ENCODE assay signal across 30 mouse cellular contexts in genomic region chr5:5423081-5423480, GRCm38 (mm10). TPM values are rescaled to one million over a fixed set of nuclear protein-coding genes. Genes with fewer than 3 reads are reported as not detected.
DNase-seq lines count a peak whose midpoint lies in the region; ATAC-seq and TF ChIP-seq lines count a peak whose summit lies in the region.
"Had no signal": no experiment of that assay in that cellular context is flagged by ENCODE, and none has a peak within 500 bp of the region (broad histone marks: within the 10 kb centered on the region; RNA-seq: fewer than 3 reads in every experiment).

No protein-coding gene starts in this region.

- TF ChIP-seq RAD21 in CH12.LX (IDR thresholded peaks at IDR 0.05; ENCODE audit: low read depth, low read length), result no peak

- H3K4me1 ChIP-seq in intestine, embryonic 14.5 days (replicated peaks; ENCODE audit: control insufficient read depth, insufficient read depth, low read length), result peaks cover 6% of the 10 kb centered on the region; the same call in 1 of the 2 replicates
- H3K4me1 ChIP-seq in intestine, embryonic 15.5 days (replicated peaks), result no peaks in the 10 kb centered on the region
- H3K4me1 ChIP-seq in CH12.LX (ENCODE audit: control insufficient read depth in 1 of 2, insufficient read depth in 2 of 2), result peaks cover 10 to 47% of the 10 kb centered on the region in 2 experiments
- 0 out of 2 replicates have a peak, but pooled peaks cover 3% of the 10 kb centered on the region for H3K4me1 ChIP-seq in stomach, embryonic 15.5 days
- no peaks in the 10 kb centered on the region for H3K4me1 ChIP-seq in thymus, adult 2 months (replicated peaks; ENCODE audit: control insufficient read depth, insufficient read depth, low read length)
- H3K4me1 ChIP-seq: forebrain, embryonic 10.5 days; forebrain, embryonic 13.5 days had no signal

- no peak overlapping the region for H3K9ac ChIP-seq in intestine, embryonic 14.5 days (ENCODE audit: low read length)
- no peak overlapping the region for H3K9ac ChIP-seq in intestine, embryonic 15.5 days
- no peak overlapping the region for H3K9ac ChIP-seq in CH12.LX (ENCODE audit: insufficient read depth, low read depth)
- H3K9ac ChIP-seq in stomach, embryonic 15.5 days, result no peak overlapping the region
- H3K9ac ChIP-seq: forebrain, embryonic 13.5 days; heart, embryonic 13.5 days; hindbrain, embryonic 14.5 days had no signal

- H3K27me3 ChIP-seq in intestine, embryonic 14.5 days (replicated peaks; ENCODE audit: control insufficient read depth, insufficient read depth, low read length), result no peaks in the 10 kb centered on the region
- no peaks in the 10 kb centered on the region for H3K27me3 ChIP-seq in intestine, embryonic 15.5 days (replicated peaks)
- no peaks in the 10 kb centered on the region for H3K27me3 ChIP-seq in CH12.LX (replicated peaks)
- no peaks in the 10 kb centered on the region for H3K27me3 ChIP-seq in stomach, embryonic 15.5 days (replicated peaks)
- no peaks in the 10 kb centered on the region for H3K27me3 ChIP-seq in thymus, adult 2 months (ENCODE audit: control insufficient read depth, insufficient read depth, low read length)
- H3K27me3 ChIP-seq: forebrain, embryonic 13.5 days; heart, embryonic 13.5 days had no signal

- dilution Hi-C loops in CH12.LX (cut with MboI; ENCODE audit: extremely low pct_ligation_motif_present, extremely low pct_unique_long_range_greater_than_20kb, low sequenced_read_pairs), result no loop called here

- no peaks in the 10 kb centered on the region for H3K9me3 ChIP-seq in intestine, embryonic 14.5 days (ENCODE audit: control insufficient read depth, low read length)
- no peaks in the 10 kb centered on the region for H3K9me3 ChIP-seq in intestine, embryonic 15.5 days
- H3K9me3 ChIP-seq in CH12.LX (replicated peaks; ENCODE audit: low read length), result peaks cover 7% of the 10 kb centered on the region
- H3K9me3 ChIP-seq in stomach, embryonic 15.5 days, result no peaks in the 10 kb centered on the region
- H3K9me3 ChIP-seq: forebrain, embryonic 10.5 days; forebrain, embryonic 13.5 days; heart, embryonic 10.5 days; heart, embryonic 13.5 days had no signal

- TF ChIP-seq EP300 in CH12.LX (IDR thresholded peaks at IDR 0.05; ENCODE audit: low read length), result no peak

- TF ChIP-seq POLR2A in CH12.LX (IDR thresholded peaks at IDR 0.05; ENCODE audit: low read depth, low read length), result no peak
- no peak for TF ChIP-seq POLR2A in thymus, adult 2 months (IDR thresholded peaks at IDR 0.05; ENCODE audit: control insufficient read depth, extremely low read depth, insufficient read depth, low read length, poor library complexity)

- H3K36me3 ChIP-seq in intestine, embryonic 14.5 days (ENCODE audit: control insufficient read depth, insufficient read depth, low read length), result no peaks in the 10 kb centered on the region
- no peaks in the 10 kb centered on the region for H3K36me3 ChIP-seq in intestine, embryonic 15.5 days
- no peaks in the 10 kb centered on the region for H3K36me3 ChIP-seq in CH12.LX (replicated peaks in 1 of 2; ENCODE audit: control insufficient read depth in 1 of 2, insufficient read depth in 1 of 2, low read length in 1 of 2)
- no peaks in the 10 kb centered on the region for H3K36me3 ChIP-seq in stomach, embryonic 15.5 days
- H3K36me3 ChIP-seq in thymus, adult 2 months (ENCODE audit: control insufficient read depth, insufficient read depth, low read length), result no peaks in the 10 kb centered on the region
- H3K36me3 ChIP-seq: forebrain, embryonic 10.5 days; heart, embryonic 10.5 days; heart, embryonic 13.5 days had no signal

- TF ChIP-seq CTCF in CH12.LX (conservative IDR thresholded peaks at IDR 0.05 in 1 of 2, IDR thresholded peaks at IDR 0.05 in 1 of 2; ENCODE audit: low read depth in 2 of 2, low read length in 2 of 2), result no peak
- TF ChIP-seq CTCF in thymus, adult 2 months (IDR thresholded peaks at IDR 0.05; ENCODE audit: borderline replicate concordance, control insufficient read depth, extremely low read depth, insufficient read depth, low read length, poor library complexity), result no peak

- no peak for DNase-seq in intestine, embryonic 14.5 days (ENCODE audit: low spot score)
- no peak for DNase-seq in CH12.LX (ENCODE audit: extremely low read depth)
- no peak for DNase-seq in kidney, adult 8-10 months
- no peak for DNase-seq in thymus, adult 2 months
- DNase-seq: adrenal gland, adult 2 months; adrenal gland, postnatal 25 days; cerebellum, adult 18-20 months; cerebellum, adult 9-10 months; cerebellum, postnatal 14 days; gastrocnemius, postnatal 10 days; gastrocnemius, postnatal 36 days; heart, adult 2 months; heart, postnatal 14 days; heart, postnatal 4 days had no signal

- 73% methylated on average over 4 of the region's 4 CpGs for WGBS in intestine, embryonic 14.5 days
- WGBS in intestine, embryonic 15.5 days, result 83% methylated on average over 4 of the region's 4 CpGs
- WGBS in stomach, embryonic 15.5 days, result 79% methylated on average over 4 of the region's 4 CpGs
- 99% methylated on average over 4 of the region's 4 CpGs for WGBS in thymus, adult 2 months

- no peak overlapping the region for H3K4me2 ChIP-seq in intestine, embryonic 14.5 days (ENCODE audit: low read length)
- H3K4me2 ChIP-seq in intestine, embryonic 15.5 days (replicated peaks), result no peak overlapping the region
- no peak overlapping the region for H3K4me2 ChIP-seq in CH12.LX (ENCODE audit: insufficient read depth, low read depth, poor library complexity, severe bottlenecking)
- no peak overlapping the region for H3K4me2 ChIP-seq in stomach, embryonic 15.5 days
- H3K4me2 ChIP-seq: forebrain, embryonic 13.5 days; hindbrain, embryonic 14.5 days had no signal

- peak overlapping the region; percentile 65; the same call in 1 of the 2 replicates for H3K27ac ChIP-seq in intestine, embryonic 14.5 days (ENCODE audit: low read depth)
- no peak overlapping the region for H3K27ac ChIP-seq in intestine, embryonic 15.5 days
- H3K27ac ChIP-seq in CH12.LX (ENCODE audit: insufficient read depth, low read depth), result no peak overlapping the region
- H3K27ac ChIP-seq in stomach, embryonic 15.5 days, result peak overlapping the region; percentile 16; the same call in 1 of the 2 replicates
- no peak overlapping the region for H3K27ac ChIP-seq in thymus, adult 2 months (ENCODE audit: control insufficient read depth, insufficient read depth, low read length)
- H3K27ac ChIP-seq: forebrain, embryonic 10.5 days; forebrain, embryonic 13.5 days; heart, adult 2 months; heart, embryonic 10.5 days; hindbrain, embryonic 14.5 days; hindbrain, postnatal 0 days had no signal

- in situ Hi-C loops in CH12.LX (cut with MboI; ENCODE audit: low pct_ligation_motif_present, low pct_unique_long_range_greater_than_20kb, low sequenced_read_pairs), result loop anchor here (5.0 kb wide), 1 partner anchor 54 kb away; the partner anchor contains the start of gene 1700015F17Rik

- no peak for ATAC-seq in intestine, embryonic 14.5 days (replicated peaks; ENCODE audit: low FRiP score, low TSS enrichment, low read depth)
- no peak for ATAC-seq in intestine, embryonic 15.5 days
- ATAC-seq in stomach, embryonic 15.5 days (ENCODE audit: insufficient read depth, low FRiP score, low read depth), result no peak
- ATAC-seq: forebrain, embryonic 13.5 days; forebrain, embryonic 16.5 days; hindbrain, postnatal 0 days had no signal

- H3K79me2 ChIP-seq in CH12.LX (replicated peaks; ENCODE audit: control insufficient read depth, extremely low read depth, insufficient read depth, poor library complexity, severe bottlenecking), result peaks cover 2% of the 10 kb centered on the region; the same call in 1 of the 2 replicates

- H3K4me3 ChIP-seq in intestine, embryonic 14.5 days (ENCODE audit: low read depth, low read length), result no peak overlapping the region
- no peak overlapping the region for H3K4me3 ChIP-seq in intestine, embryonic 15.5 days (replicated peaks)
- no peak overlapping the region for H3K4me3 ChIP-seq in CH12.LX (replicated peaks in 1 of 3; ENCODE audit: low read depth in 2 of 3, low read length in 2 of 3, poor library complexity in 1 of 3)
- no peak overlapping the region for H3K4me3 ChIP-seq in stomach, embryonic 15.5 days (replicated peaks)
- H3K4me3 ChIP-seq in thymus, adult 2 months (ENCODE audit: control insufficient read depth, insufficient read depth, low read length), result no peak overlapping the region
- H3K4me3 ChIP-seq: forebrain, embryonic 10.5 days; forebrain, embryonic 13.5 days; heart, adult 2 months; heart, embryonic 10.5 days; heart, embryonic 13.5 days had no signal

TF ChIP-seq in CH12.LX, 34 proteins besides CTCF, POLR2A, EP300 and RAD21:
- peak; percentile 95 for TF ChIP-seq MAFK (IDR thresholded peaks at IDR 0.05; ENCODE audit: insufficient replicate concordance, low read length)
- no peak for TF ChIP-seq HCFC1 (IDR thresholded peaks at IDR 0.05; ENCODE audit: low read depth, low read length)

RNA-seq across cellular contexts. Expression of gene Cdk14, which starts 3.0 kb away (rescaled TPM):
- polyA plus RNA-seq in intestine, embryonic 14.5 days (2014; fragmentation: Nextera tagmentation; extraction: Ambion mirVana), result 25.5 and 25.7 TPM in 2 replicates
- 15.0 and 16.6 TPM in 2 replicates for polyA plus RNA-seq in intestine, embryonic 15.5 days (2015; fragmentation: Nextera tagmentation; extraction: Ambion mirVana)
- total RNA-seq in CH12.LX (2012; rRNA removed) (9.3 and 12.0 TPM in 2 replicates), CH12.LX (2014; rRNA removed) (3.5 and 3.7 TPM in 2 replicates)
- 8.9 TPM in 2 replicates for polyA plus RNA-seq in CH12.LX (2012; ENCODE audit: insufficient read length, low read depth)
- 18.1 and 18.8 TPM in 2 replicates for polyA plus RNA-seq in stomach, embryonic 15.5 days (2015; fragmentation: Nextera tagmentation; extraction: Ambion mirVana)
- polyA plus RNA-seq in thymus, adult 2 months (2012; rRNA removed), result 0.90 and 0.91 TPM in 2 replicates
- total RNA-seq: MEL had no signal

RNA-seq across cellular contexts. Expression of gene 1700015F17Rik, which starts 55.9 kb away (rescaled TPM):
- not detected in 2 replicates for polyA plus RNA-seq in intestine, embryonic 14.5 days (2014; fragmentation: Nextera tagmentation; extraction: Ambion mirVana)
- polyA plus RNA-seq in intestine, embryonic 15.5 days (2015; fragmentation: Nextera tagmentation; extraction: Ambion mirVana), result not detected in 2 replicates
- total RNA-seq in CH12.LX (2012; rRNA removed) (not detected in 2 replicates), CH12.LX (2014; rRNA removed) (not detected in 2 replicates)
- not detected in 2 replicates for polyA plus RNA-seq in CH12.LX (2012; ENCODE audit: insufficient read length, low read depth)
- not detected in 2 replicates for polyA plus RNA-seq in stomach, embryonic 15.5 days (2015; fragmentation: Nextera tagmentation; extraction: Ambion mirVana)
- not detected in 2 replicates for polyA plus RNA-seq in thymus, adult 2 months (2012; rRNA removed)
- total RNA-seq: adrenal gland, adult 2 months; adrenal gland, postnatal 25 days; gastrocnemius, adult 18-20 months; gastrocnemius, postnatal 10 days; gastrocnemius, postnatal 36 days; granulocyte monocyte progenitor cell, adult 5-6 weeks; heart, adult 2 months; heart, postnatal 14 days; heart, postnatal 4 days; hindbrain, postnatal 0 days; MEL had no signal
- polyA plus RNA-seq: adrenal gland, adult 2 months; embryonic facial prominence, embryonic 11.5 days; embryonic facial prominence, embryonic 14.5 days; forebrain, embryonic 10.5 days; forebrain, embryonic 13.5 days; forebrain, embryonic 16.5 days; heart, adult 2 months; heart, embryonic 10.5 days; heart, embryonic 13.5 days; heart, embryonic 16.5 days; hindbrain, embryonic 11.5 days; hindbrain, embryonic 14.5 days; hindbrain, postnatal 0 days had no signal

Comparison
In these comparisons a context has a peak if more than half of its experiments do, and no peak if none do; other contexts are left out.
1. H3K27ac ChIP-seq: peak in intestine, embryonic 14.5 days (single experiment) and stomach, embryonic 15.5 days (single experiment); none in intestine, embryonic 15.5 days (single experiment), CH12.LX (single experiment) and thymus, adult 2 months (single experiment).